ENCODE assay signal across 16 mouse cellular contexts in genomic region chr13:98037693-98038092, GRCm38 (mm10).
"Had no signal": no experiment of that assay in that cellular context is flagged by ENCODE, and none has a peak within 500 bp of the region (broad histone marks: within the 10 kb centered on the region; RNA-seq: fewer than 3 reads in every experiment).

No protein-coding gene starts in this region.

- H3K4me3 ChIP-seq: neural tube, embryonic 13.5 days; neural tube, embryonic 15.5 days; stomach, embryonic 15.5 days had no signal

- H3K27me3 ChIP-seq: neural tube, embryonic 13.5 days; neural tube, embryonic 15.5 days; stomach, embryonic 15.5 days had no signal

- H3K4me1 ChIP-seq: neural tube, embryonic 13.5 days; neural tube, embryonic 15.5 days; stomach, embryonic 15.5 days had no signal

- H3K36me3 ChIP-seq: neural tube, embryonic 13.5 days; neural tube, embryonic 15.5 days; stomach, embryonic 15.5 days had no signal

- H3K27ac ChIP-seq: neural tube, embryonic 13.5 days; neural tube, embryonic 15.5 days; stomach, embryonic 15.5 days; stomach, postnatal 0 days had no signal

- H3K9me3 ChIP-seq: neural tube, embryonic 13.5 days; neural tube, embryonic 15.5 days; stomach, embryonic 15.5 days had no signal

- H3K9ac ChIP-seq: neural tube, embryonic 13.5 days; neural tube, embryonic 15.5 days; stomach, embryonic 15.5 days had no signal

- H3K4me2 ChIP-seq: neural tube, embryonic 13.5 days; neural tube, embryonic 15.5 days; stomach, embryonic 15.5 days had no signal

- DNase-seq: retina, postnatal 1 day; right cerebral cortex, adult 18-20 months; right cerebral cortex, postnatal 14 days; right cerebral cortex, postnatal 25 days; right cerebral cortex, postnatal 4 days; spleen, adult 18-20 months; thymus, adult 18-20 months; thymus, adult 2 months; thymus, postnatal 14 days; thymus, postnatal 25 days; thymus, postnatal 36 days; thymus, postnatal 4 days had no signal
